9 mouse cellular contexts compared by ENCODE assay signal in genomic region chr6:135364041-135364745, GRCm38 (mm10). TPM values are rescaled to one million over a fixed set of nuclear protein-coding genes. Genes with fewer than 3 reads are reported as not detected.
DNase-seq lines count a peak whose midpoint lies in the region; ATAC-seq lines count a peak whose summit lies in the region.
"Had no signal": no experiment of that assay in that cellular context is flagged by ENCODE, and none has a peak within 500 bp of the region (broad histone marks: within the 10 kb centered on the region; RNA-seq: fewer than 3 reads in every experiment).

No protein-coding gene starts in this region.

- no peak overlapping the region for H3K4me2 ChIP-seq in forebrain, embryonic 15.5 days (replicated peaks)
- no peak overlapping the region for H3K4me2 ChIP-seq in forebrain, embryonic 13.5 days
- peak overlapping the region; percentile 52 for H3K4me2 ChIP-seq in lung, embryonic 16.5 days (ENCODE audit: low read depth, low read length)
- H3K4me2 ChIP-seq: liver, embryonic 15.5 days had no signal

- no peak overlapping the region for H3K9ac ChIP-seq in forebrain, embryonic 15.5 days (replicated peaks)
- no peak overlapping the region for H3K9ac ChIP-seq in forebrain, embryonic 13.5 days
- peak overlapping the region; percentile 70 for H3K9ac ChIP-seq in lung, embryonic 16.5 days (ENCODE audit: low read length)
- H3K9ac ChIP-seq: liver, embryonic 15.5 days had no signal

- 31% methylated on average over 9 of the region's 9 CpGs for WGBS in forebrain, embryonic 15.5 days
- WGBS in forebrain, embryonic 13.5 days, result 38% methylated on average over 9 of the region's 9 CpGs
- WGBS in lung, embryonic 16.5 days, result 13% methylated on average over 9 of the region's 9 CpGs

- ATAC-seq in forebrain, embryonic 15.5 days (replicated peaks), result 0 out of 2 replicates have a peak, but pooled peaks have one; percentile 5
- no peak for ATAC-seq in forebrain, embryonic 13.5 days
- ATAC-seq in lung, embryonic 16.5 days (ENCODE audit: low read depth), result peak; percentile 42

- H3K27me3 ChIP-seq in forebrain, embryonic 15.5 days, result no peaks in the 10 kb centered on the region
- no peaks in the 10 kb centered on the region for H3K27me3 ChIP-seq in forebrain, embryonic 13.5 days
- H3K27me3 ChIP-seq in lung, embryonic 16.5 days (ENCODE audit: control insufficient read depth, insufficient read depth, low read depth, low read length), result no peaks in the 10 kb centered on the region
- H3K27me3 ChIP-seq: liver, embryonic 15.5 days had no signal

- H3K4me1 ChIP-seq in forebrain, embryonic 15.5 days, result peaks cover 30% of the 10 kb centered on the region
- H3K4me1 ChIP-seq in forebrain, embryonic 13.5 days, result peaks cover 22% of the 10 kb centered on the region
- peaks cover 67% of the 10 kb centered on the region for H3K4me1 ChIP-seq in lung, embryonic 16.5 days (replicated peaks; ENCODE audit: control insufficient read depth, insufficient read depth, low read length)

- no peaks in the 10 kb centered on the region for H3K9me3 ChIP-seq in forebrain, embryonic 15.5 days
- H3K9me3 ChIP-seq in forebrain, embryonic 13.5 days (replicated peaks), result no peaks in the 10 kb centered on the region
- no peaks in the 10 kb centered on the region for H3K9me3 ChIP-seq in lung, embryonic 16.5 days (ENCODE audit: control insufficient read depth, low read length)
- H3K9me3 ChIP-seq: liver, embryonic 15.5 days had no signal

- DNase-seq in adipocyte (ENCODE audit: low spot score), result peak; percentile 78
- DNase-seq in heart, postnatal 4 days, result peak; percentile 29
- peak; percentile 49 to 50 for DNase-seq in thymus, postnatal 10 days (ENCODE audit: low spot score in 2 of 2)
- no peak for DNase-seq in cerebellum, adult 18-20 months
- DNase-seq in adrenal gland, adult 18-20 months (ENCODE audit: low spot score in 2 of 2), result no peak

- H3K27ac ChIP-seq in forebrain, embryonic 15.5 days (replicated peaks), result no peak overlapping the region; the same call in 1 of the 2 replicates
- no peak overlapping the region for H3K27ac ChIP-seq in forebrain, embryonic 13.5 days
- H3K27ac ChIP-seq in lung, embryonic 16.5 days (ENCODE audit: low read length), result peak overlapping the region; percentile 87
- H3K27ac ChIP-seq: liver, embryonic 15.5 days had no signal

- H3K36me3 ChIP-seq in forebrain, embryonic 15.5 days, result no peaks in the 10 kb centered on the region
- H3K36me3 ChIP-seq in forebrain, embryonic 13.5 days (ENCODE audit: poor library complexity, severe bottlenecking), result no peaks in the 10 kb centered on the region
- H3K36me3 ChIP-seq in lung, embryonic 16.5 days (ENCODE audit: control insufficient read depth, insufficient read depth, low read length), result peaks cover 6% of the 10 kb centered on the region
- H3K36me3 ChIP-seq: liver, embryonic 15.5 days had no signal

- no peak overlapping the region for H3K4me3 ChIP-seq in forebrain, embryonic 15.5 days
- H3K4me3 ChIP-seq in forebrain, embryonic 13.5 days, result no peak overlapping the region
- peak overlapping the region; percentile 48 for H3K4me3 ChIP-seq in lung, embryonic 16.5 days (ENCODE audit: low read length)

RNA-seq across cellular contexts. Expression of gene Emp1, which starts 1.8 kb away (rescaled TPM):
- polyA plus RNA-seq in forebrain, embryonic 15.5 days (2015; fragmentation: Nextera tagmentation; extraction: Ambion mirVana), result 4.9 and 5.6 TPM in 2 replicates
- polyA plus RNA-seq in forebrain, embryonic 13.5 days (2015; fragmentation: Nextera tagmentation; extraction: Ambion mirVana), result 3.9 and 5.0 TPM in 2 replicates
- 100 to 1,000 TPM; 233 to 234 TPM for total RNA-seq in heart, postnatal 4 days (2021)
- 114 TPM in 2 replicates for polyA plus RNA-seq in lung, embryonic 16.5 days (2015; fragmentation: Nextera tagmentation; extraction: Ambion mirVana)
- 10 to 100 TPM; 21.7 to 53.4 TPM for total RNA-seq in adrenal gland, adult 18-20 months (2021)

RNA-seq across cellular contexts. Expression of gene Pbp2, which starts 54.0 kb away (rescaled TPM):
- polyA plus RNA-seq in forebrain, embryonic 15.5 days (2015; fragmentation: Nextera tagmentation; extraction: Ambion mirVana), result not detected in 2 replicates
- polyA plus RNA-seq in forebrain, embryonic 13.5 days (2015; fragmentation: Nextera tagmentation; extraction: Ambion mirVana), result not detected in 2 replicates
- total RNA-seq in heart, postnatal 4 days (2021), result not detected
- 0.15 and 0.49 TPM in 2 replicates for polyA plus RNA-seq in lung, embryonic 16.5 days (2015; fragmentation: Nextera tagmentation; extraction: Ambion mirVana)
- not detected for total RNA-seq in adrenal gland, adult 18-20 months (2021)
- polyA plus RNA-seq: liver, embryonic 15.5 days had no signal

Comparison
In these comparisons a context has a peak if more than half of its experiments do, and no peak if none do; other contexts are left out.
1. DNase-seq: peak in adipocyte (single experiment), heart, postnatal 4 days (single experiment) and thymus, postnatal 10 days (2 of 2); none in cerebellum, adult 18-20 months (0 of 2) and adrenal gland, adult 18-20 months (0 of 2).
2. RNA of gene Emp1, which starts 1.8 kb away (polyA plus RNA-seq): 114 TPM in lung, embryonic 16.5 days; 4.9 to 5.6 TPM in forebrain, embryonic 15.5 days and 3.9 to 5.0 TPM in forebrain, embryonic 13.5 days; every median in the first group is over 10 times any median in the second.